Mouse (Mus musculus): ENCODE data around the gene Nav2.

The Nav2 gene

GRCm38 (mm10) chr7:49487347-49487746 is 578.8 kb downstream of the Nav2 start:
- DNase-seq (ENCODE audit: low spot score): no peak

GRCm38 (mm10) chr7:49488493-49489087 is 580.1 kb downstream of the Nav2 start:
- no peak for DNase-seq (ENCODE audit: low spot score)

- DNase-seq (ENCODE audit: low spot score): no peak
These were observed 582.3 kb downstream of the Nav2 start for GRCm38 (mm10) chr7:49490814-49491213.

GRCm38 (mm10) chr7:49492622-49493021 is 584.1 kb downstream of the Nav2 start:
- no peak for DNase-seq (ENCODE audit: low spot score)

- peak; percentile 73 for DNase-seq (ENCODE audit: low spot score)
These were observed 584.7 kb downstream of the Nav2 start for GRCm38 (mm10) chr7:49493210-49493609.

DNA sequence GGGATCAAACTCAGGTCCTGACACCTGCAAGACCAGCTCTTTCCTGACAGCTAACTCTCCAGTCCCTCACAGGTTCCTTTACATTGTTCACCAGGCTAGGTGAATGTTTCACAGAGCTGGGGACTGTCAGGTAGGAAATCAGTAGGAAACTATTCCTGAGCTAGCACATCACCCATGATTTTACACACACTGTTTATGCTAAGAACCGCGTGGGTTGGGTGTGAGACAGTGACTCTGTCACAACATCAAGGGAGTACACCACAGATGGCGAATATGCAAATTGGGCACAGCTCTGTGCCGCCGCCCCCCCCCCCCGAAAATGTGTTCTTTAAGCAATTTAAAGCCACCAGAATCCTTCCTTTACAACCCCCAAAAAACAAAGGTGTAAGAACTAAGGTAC is 586.1 kb downstream of the Nav2 start:
- DNase-seq (ENCODE audit: low spot score): no peak

- no peak for DNase-seq (ENCODE audit: low spot score)
These were observed 587.6 kb downstream of the Nav2 start for GRCm38 (mm10) chr7:49496111-49496510.

DNA sequence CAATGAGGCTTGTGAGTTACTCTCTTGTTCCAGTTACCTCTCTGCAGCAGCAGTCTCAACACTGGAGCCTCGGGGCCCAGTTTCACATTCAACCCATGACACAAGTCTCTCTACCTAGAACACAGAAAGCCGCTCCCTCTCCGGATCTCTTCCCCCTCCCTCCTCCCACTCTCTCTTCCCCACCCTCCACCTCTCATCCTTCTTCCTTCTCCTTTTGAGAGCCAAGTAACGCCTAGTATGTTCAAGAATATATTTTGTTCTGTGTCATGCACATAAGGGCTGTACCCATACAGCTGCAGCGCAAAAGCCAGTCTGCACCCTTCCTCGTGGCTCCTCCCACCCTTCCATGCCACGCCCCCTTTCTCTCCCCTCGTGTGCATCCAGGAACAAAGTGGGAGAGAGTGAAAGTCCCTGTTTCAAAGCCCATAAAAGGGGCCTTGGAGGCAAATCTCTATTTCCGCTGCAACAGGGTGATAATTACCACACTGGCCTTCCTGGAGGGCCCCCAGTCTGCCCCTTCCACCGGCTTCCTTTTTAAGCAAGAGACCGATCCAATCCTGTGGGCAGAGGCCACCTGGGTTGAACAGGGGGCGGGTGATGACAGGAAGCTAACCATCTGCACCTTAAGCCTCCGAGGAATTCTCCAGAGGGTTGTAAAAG is 588.4 kb downstream of the Nav2 start:
- DNase-seq (ENCODE audit: low spot score): peak; percentile 65

- no peak for DNase-seq (ENCODE audit: low spot score)
These were observed 588.9 kb downstream of the Nav2 start for GRCm38 (mm10) chr7:49497426-49497892.

DNA sequence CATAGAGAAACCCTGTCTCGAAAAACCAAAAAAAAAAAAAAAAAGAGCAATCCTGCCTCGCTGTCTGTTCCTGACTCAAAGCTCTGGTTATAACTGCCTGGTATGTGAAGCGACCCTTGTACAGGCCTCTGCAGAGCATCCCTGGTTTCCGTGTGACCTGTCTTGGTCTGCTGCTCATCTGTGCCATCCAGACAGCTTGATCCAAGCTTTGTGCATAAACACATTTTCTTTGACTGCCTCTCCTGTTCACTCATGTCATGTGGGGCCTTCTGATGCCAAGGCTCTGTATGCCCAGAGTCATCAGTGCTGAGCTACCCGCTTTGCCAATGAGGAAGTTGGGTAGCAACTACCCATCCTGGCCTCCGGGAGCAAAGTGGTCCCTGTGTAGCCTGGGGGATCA is 591.1 kb downstream of the Nav2 start:
- no peak for DNase-seq (ENCODE audit: low spot score)

GRCm38 (mm10) chr7:49500916-49501315 is 592.4 kb downstream of the Nav2 start:
- DNase-seq (ENCODE audit: low spot score): no peak

GRCm38 (mm10) chr7:49503419-49503818 is 594.9 kb downstream of the Nav2 start:
- DNase-seq (ENCODE audit: low spot score): no peak

GRCm38 (mm10) chr7:49503881-49504280 is 595.4 kb downstream of the Nav2 start:
- DNase-seq (ENCODE audit: low spot score): no peak

GRCm38 (mm10) chr7:49504297-49504696 is 595.8 kb downstream of the Nav2 start:
- no peak for DNase-seq (ENCODE audit: low spot score)

- DNase-seq (ENCODE audit: low spot score): no peak
These were observed 596.5 kb downstream of the Nav2 start for GRCm38 (mm10) chr7:49505024-49505423.

DNA sequence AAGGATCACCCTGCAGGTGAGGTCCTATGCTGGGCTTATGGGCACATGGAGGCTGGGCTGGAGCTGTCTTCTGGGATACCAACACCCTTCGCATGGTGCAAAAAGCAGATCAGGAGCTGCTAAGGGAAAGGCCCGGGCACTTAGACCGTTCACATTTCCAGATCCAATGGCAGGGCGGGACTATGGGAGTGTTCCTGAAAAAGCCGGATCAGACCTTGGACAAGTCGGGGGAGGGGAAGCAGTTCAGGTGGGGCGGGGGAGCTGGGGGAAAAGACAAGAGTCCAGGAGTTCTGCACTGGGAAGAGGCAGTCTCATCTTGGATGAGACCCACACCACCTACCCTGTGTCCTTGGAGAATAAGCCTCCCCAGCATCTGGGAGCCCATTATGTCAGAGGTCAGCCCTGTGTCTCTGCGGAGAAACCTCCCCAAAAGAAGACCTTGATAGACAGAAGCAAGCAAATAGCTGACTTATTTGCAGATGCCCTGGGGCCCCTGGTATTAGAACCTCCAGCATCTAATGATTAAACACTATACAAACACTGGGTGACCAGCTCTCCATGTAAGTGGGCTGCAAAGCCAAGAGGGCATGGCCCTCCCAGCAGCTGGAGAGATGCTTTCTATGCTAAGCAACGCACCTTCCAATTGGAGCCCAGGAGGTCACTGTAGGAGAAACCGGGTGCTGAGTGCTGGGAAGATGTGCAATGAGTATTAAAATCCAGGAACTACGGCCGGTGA is 597.7 kb downstream of the Nav2 start:
- no peak for DNase-seq (ENCODE audit: low spot score)

DNA sequence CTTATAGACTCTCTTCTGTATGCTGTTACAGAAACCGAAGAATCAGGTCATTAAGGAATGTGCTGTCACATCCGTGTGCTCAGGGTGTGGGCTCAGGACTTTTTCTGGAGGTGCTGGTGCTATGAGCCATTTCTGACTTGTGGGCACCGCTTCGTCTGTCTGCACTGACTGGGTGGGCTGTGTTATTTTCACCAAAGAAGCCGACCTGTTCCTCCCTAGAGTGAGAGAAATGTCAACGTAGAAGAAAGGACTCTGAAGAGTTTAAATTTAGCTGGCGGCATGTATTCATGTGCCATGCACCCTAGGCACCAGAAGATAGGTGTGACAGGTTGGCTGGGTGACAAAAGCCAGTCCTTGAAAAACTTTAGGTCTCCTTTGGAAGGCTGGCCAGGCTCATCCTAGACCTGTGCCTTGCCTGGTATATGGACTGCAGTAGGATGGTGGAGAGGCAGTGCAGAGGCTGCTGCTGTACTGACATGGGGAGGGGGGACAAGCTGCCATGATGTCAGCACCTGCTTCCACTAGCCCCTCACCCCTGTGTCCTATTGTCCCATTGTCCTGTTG is 599.5 kb downstream of the Nav2 start:
- no peak for DNase-seq (ENCODE audit: low spot score)

DNA sequence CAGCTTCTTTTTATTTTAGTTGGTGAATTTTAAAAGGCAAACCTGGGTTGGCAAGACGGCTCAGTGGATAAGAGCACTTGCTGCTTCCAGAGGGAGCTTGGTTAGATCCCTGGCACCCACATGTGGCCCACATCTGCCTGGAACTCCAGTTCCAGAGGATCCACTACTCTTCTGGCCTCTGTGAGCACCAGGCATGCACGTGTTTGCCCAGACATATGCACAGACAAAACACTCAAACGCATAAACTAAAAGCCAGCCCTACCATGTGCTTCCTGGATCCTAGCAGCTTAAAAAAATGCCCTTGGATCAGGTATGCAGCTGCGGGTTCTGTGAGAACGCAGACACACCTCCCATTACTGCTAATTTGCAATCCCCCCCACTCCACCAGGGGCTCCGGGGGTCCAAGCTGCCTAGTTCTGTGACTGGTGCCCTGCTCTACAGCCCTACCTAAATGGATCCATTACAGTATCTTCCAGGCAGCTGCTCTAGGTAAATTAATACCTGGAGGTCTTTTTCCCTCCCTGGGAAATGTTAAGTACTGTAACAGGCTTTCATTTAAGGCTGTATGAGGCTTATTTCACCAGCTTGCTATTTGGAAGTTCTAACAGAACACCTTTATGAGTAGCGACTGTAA is 603.4 kb downstream of the Nav2 start:
- no peak for DNase-seq (ENCODE audit: low spot score)

- DNase-seq (ENCODE audit: low spot score): no peak
These were observed 605.4 kb downstream of the Nav2 start for GRCm38 (mm10) chr7:49513763-49514437.

DNA sequence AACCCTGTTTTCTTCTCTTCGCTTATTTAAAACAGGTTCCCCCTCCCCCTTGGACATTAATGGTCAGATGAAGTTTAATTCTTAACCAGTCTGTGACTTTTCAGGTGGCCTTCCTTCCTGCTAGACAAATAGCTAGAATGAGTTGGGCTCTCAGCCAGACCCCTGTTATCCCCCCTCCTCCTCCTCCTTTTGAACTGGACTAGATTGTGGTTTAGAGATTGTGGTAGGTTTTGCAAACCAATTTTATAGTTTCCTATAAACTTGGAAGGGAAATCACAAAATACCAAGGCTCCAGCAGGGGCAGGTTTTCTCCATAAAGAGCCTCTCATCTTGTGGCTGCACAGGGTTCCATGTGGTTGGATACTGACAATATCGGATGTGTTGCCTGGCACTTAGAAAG is 606.5 kb downstream of the Nav2 start:
- no peak for DNase-seq (ENCODE audit: low spot score)

- no peak for DNase-seq (ENCODE audit: low spot score)
These were observed 612.0 kb downstream of the Nav2 start for GRCm38 (mm10) chr7:49520504-49520903.

- DNase-seq (ENCODE audit: low spot score): no peak
These were observed 612.8 kb downstream of the Nav2 start for GRCm38 (mm10) chr7:49521349-49521748.
